In the genomic region with DNA sequence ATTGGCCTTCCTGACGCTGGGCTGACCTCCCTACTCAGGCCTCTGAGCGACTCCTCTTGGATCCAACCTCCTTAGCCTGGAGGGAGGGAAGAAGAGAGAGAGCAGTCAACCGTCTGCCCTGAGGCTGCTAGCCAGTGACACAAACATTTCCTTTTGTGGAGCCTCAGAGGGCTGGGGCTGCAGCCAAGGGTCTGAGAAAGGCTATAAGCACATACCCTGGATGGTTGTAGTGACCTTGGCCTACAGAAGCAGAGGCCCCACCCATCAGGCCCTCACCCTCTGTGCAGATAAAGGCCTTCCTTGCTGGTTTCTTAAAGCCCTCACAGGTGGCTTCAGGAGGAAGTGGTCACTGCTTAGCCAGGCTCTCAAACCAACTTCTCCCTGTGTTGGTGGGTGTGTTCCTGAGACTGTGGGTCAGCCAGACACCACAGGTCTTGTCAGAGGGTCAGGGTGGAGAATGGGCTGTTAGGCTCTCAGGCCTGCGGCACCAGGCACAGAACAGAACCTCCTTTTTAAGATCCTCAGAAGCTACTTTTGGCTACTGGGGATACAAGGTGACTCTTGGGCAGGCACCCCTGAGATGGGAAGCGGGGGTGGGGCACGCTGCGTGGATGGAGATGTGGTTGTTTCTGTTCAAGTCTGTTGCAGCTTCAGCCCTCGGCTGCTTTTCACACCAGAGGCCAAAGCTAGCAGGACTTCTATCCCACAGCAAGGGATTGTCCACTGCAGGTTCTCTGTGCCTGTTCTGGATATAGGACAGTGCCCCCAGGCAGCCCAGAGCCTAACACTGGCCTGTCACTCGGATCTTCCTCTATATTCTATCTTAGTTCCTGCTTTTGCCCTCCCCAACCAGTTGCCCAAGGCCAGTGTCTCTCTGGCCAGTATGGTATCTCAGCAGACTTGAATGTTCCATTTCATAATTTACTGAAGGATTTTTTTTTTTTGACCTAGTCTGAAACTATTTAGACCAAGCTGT, we compare ENCODE assay signal across 8 mouse cellular contexts. TPM values are rescaled to one million over a fixed set of nuclear protein-coding genes. Genes with fewer than 3 reads are reported as not detected.
DNase-seq lines count a peak whose midpoint lies in the region; ATAC-seq lines count a peak whose summit lies in the region.

No protein-coding gene starts in this region.

- peak; percentile 39 for DNase-seq in thymus, postnatal 25 days
- no peak for DNase-seq in thymus, adult 18-20 months
- DNase-seq in kidney, postnatal 14 days = peak; percentile 63
- DNase-seq in testis, postnatal 14 days (ENCODE audit: low spot score) = peak; percentile 56
- no peak for DNase-seq in cerebellum, postnatal 14 days
- DNase-seq in cerebellum, adult 11 months = no peak

- ATAC-seq in heart, embryonic 12.5 days (ENCODE audit: insufficient number of reproducible peaks, low FRiP score) = no peak
- ATAC-seq in megakaryocyte, adult 5-6 weeks (ENCODE audit: poor library complexity, severe bottlenecking) = peak; percentile 88

- H3K4me2 ChIP-seq in heart, embryonic 12.5 days = no peak overlapping the region

- H3K4me1 ChIP-seq in heart, embryonic 12.5 days (replicated peaks) = peaks cover 25% of the 10 kb centered on the region

- H3K27me3 ChIP-seq in heart, embryonic 12.5 days (replicated peaks) = no peaks in the 10 kb centered on the region

- WGBS in heart, embryonic 12.5 days = 68% methylated on average over 9 of the region's 9 CpGs

- no peaks in the 10 kb centered on the region for H3K9me3 ChIP-seq in heart, embryonic 12.5 days (replicated peaks)

- peak overlapping the region; percentile 56 for H3K27ac ChIP-seq in heart, embryonic 12.5 days (ENCODE audit: poor library complexity, severe bottlenecking)

- H3K36me3 ChIP-seq in heart, embryonic 12.5 days = no peaks in the 10 kb centered on the region

- H3K9ac ChIP-seq in heart, embryonic 12.5 days = no peak overlapping the region; the same call in 1 of the 2 replicates

- no peak overlapping the region for H3K4me3 ChIP-seq in heart, embryonic 12.5 days

RNA-seq across cellular contexts. Expression of gene Ptma, which starts 34.1 kb away (rescaled TPM):
- 1,057 and 1,113 TPM in 2 replicates for polyA plus RNA-seq in heart, embryonic 12.5 days (2016; fragmentation: Nextera tagmentation; extraction: Ambion mirVana)
- total RNA-seq in megakaryocyte, adult 5-6 weeks (2015) = 3,234 and 3,618 TPM in 2 replicates
- total RNA-seq in megakaryocyte, adult 5-6 weeks (2017) = 4,288 and 4,305 TPM in 2 replicates

Comparison
In these comparisons a context has a peak if more than half of its experiments do, and no peak if none do; other contexts are left out.
1. DNase-seq: peak in thymus, postnatal 25 days (single experiment), kidney, postnatal 14 days (single experiment) and testis, postnatal 14 days (single experiment); none in thymus, adult 18-20 months (0 of 2), cerebellum, postnatal 14 days (0 of 2) and cerebellum, adult 11 months (single experiment).